Comparison of ENCODE assay signal across 8 mouse cellular contexts in the genomic region with DNA sequence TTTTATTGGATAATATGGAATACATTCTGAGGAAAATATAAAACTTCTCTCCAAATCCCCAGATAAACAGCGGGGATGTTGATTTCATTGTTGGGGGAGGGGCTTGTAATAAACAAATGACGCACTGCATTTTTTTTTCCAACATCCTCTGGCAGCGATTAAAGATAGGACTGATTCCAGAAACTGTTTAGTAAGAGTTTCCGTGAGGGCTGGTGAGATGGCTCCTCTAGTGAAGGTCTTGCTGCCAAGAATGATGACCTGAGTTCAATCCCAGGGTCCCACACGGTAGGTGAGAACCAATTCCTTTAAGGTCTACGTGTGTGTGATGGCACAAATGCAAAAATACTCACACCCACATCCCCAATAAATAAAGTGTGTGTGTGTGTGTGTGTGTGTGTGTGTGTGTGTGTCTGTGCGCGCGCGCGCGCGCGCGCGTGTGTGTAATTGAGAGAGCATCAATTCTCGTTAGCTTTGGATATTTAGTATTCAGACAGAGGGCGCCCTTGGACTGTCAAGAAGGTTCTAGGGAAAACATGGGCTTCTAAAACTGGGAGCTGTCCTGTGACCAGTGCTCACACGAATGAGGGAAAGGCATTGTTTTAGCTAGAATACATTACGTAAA. TPM values are rescaled to one million over a fixed set of nuclear protein-coding genes. Genes with fewer than 3 reads are reported as not detected.
A peak's percentile ranks its signal among the peaks of the same experiment; 100 is the strongest.
DNase-seq lines count a peak whose midpoint lies in the region; ATAC-seq and TF ChIP-seq lines count a peak whose summit lies in the region.

No protein-coding gene starts in this region.

- H3K9me3 ChIP-seq in hindbrain, embryonic 13.5 days = no peaks in the 10 kb centered on the region
- H3K9me3 ChIP-seq in lung, embryonic 16.5 days (ENCODE audit: control insufficient read depth, low read length) = no peaks in the 10 kb centered on the region

- peak; percentile 96 for ATAC-seq in frontal cortex, adult (ENCODE audit: low TSS enrichment)
- no peak for ATAC-seq in hindbrain, embryonic 13.5 days (ENCODE audit: low FRiP score)
- ATAC-seq in lung, embryonic 16.5 days (ENCODE audit: low read depth) = peak; percentile 79

- WGBS in spleen, adult 2 months = 32% methylated on average over 20 of the region's 20 CpGs
- 49% methylated on average over 20 of the region's 20 CpGs for WGBS in hindbrain, embryonic 13.5 days
- WGBS in lung, embryonic 16.5 days = 31% methylated on average over 20 of the region's 20 CpGs

- H3K9ac ChIP-seq in hindbrain, embryonic 13.5 days = no peak overlapping the region
- H3K9ac ChIP-seq in lung, embryonic 16.5 days (ENCODE audit: low read length) = no peak overlapping the region

- no peak overlapping the region for H3K27ac ChIP-seq in spleen, adult 2 months (ENCODE audit: insufficient read depth, low read length)
- H3K27ac ChIP-seq in hindbrain, embryonic 13.5 days = no peak overlapping the region
- H3K27ac ChIP-seq in lung, embryonic 16.5 days (ENCODE audit: low read length) = no peak overlapping the region

- no peaks in the 10 kb centered on the region for H3K36me3 ChIP-seq in spleen, adult 2 months (ENCODE audit: control insufficient read depth, insufficient read depth, low read length)
- H3K36me3 ChIP-seq in hindbrain, embryonic 13.5 days = no peaks in the 10 kb centered on the region
- no peaks in the 10 kb centered on the region for H3K36me3 ChIP-seq in lung, embryonic 16.5 days (ENCODE audit: control insufficient read depth, insufficient read depth, low read length)

- no peaks in the 10 kb centered on the region for H3K27me3 ChIP-seq in spleen, adult 2 months (ENCODE audit: control insufficient read depth, insufficient read depth, low read length)
- H3K27me3 ChIP-seq in hindbrain, embryonic 13.5 days = no peaks in the 10 kb centered on the region
- no peaks in the 10 kb centered on the region for H3K27me3 ChIP-seq in lung, embryonic 16.5 days (ENCODE audit: control insufficient read depth, insufficient read depth, low read depth, low read length)

- no peak for TF ChIP-seq POLR2A in spleen, adult 2 months (IDR thresholded peaks at IDR 0.05; ENCODE audit: low read depth, low read length)

- H3K4me3 ChIP-seq in spleen, adult 2 months (ENCODE audit: extremely low read depth, insufficient read depth, insufficient read length) = no peak overlapping the region
- no peak overlapping the region for H3K4me3 ChIP-seq in hindbrain, embryonic 13.5 days
- H3K4me3 ChIP-seq in lung, embryonic 16.5 days (ENCODE audit: low read length) = peak overlapping the region; percentile 34

- peak; percentile 7; the same call in 1 of the 2 replicates for TF ChIP-seq CTCF in spleen, adult 2 months (IDR thresholded peaks at IDR 0.05; ENCODE audit: extremely low read depth, insufficient read depth, insufficient read length, insufficient replicate concordance)

- H3K4me2 ChIP-seq in hindbrain, embryonic 13.5 days = peak overlapping the region; percentile 23; the same call in 1 of the 2 replicates
- H3K4me2 ChIP-seq in lung, embryonic 16.5 days (ENCODE audit: low read depth, low read length) = peak overlapping the region; percentile 48

- H3K4me1 ChIP-seq in spleen, adult 2 months (ENCODE audit: control insufficient read depth, insufficient read depth, insufficient read length) = no peaks in the 10 kb centered on the region
- H3K4me1 ChIP-seq in hindbrain, embryonic 13.5 days (replicated peaks) = no peaks in the 10 kb centered on the region
- no peaks in the 10 kb centered on the region for H3K4me1 ChIP-seq in lung, embryonic 16.5 days (replicated peaks; ENCODE audit: control insufficient read depth, insufficient read depth, low read length)

- peak; percentile 15 to 33 for DNase-seq in spleen, adult 2 months (ENCODE audit: low read depth in 1 of 2, low spot score in 2 of 2)
- DNase-seq in spleen, postnatal 14 days (ENCODE audit: low spot score in 2 of 2) = no peak
- DNase-seq in cerebellum, adult 18-20 months = peak; percentile 77 to 82
- DNase-seq in layer of hippocampus, adult 9-11 months = peak; percentile 88
- peak; percentile 52 for DNase-seq in skeletal muscle tissue, adult 2 months (ENCODE audit: low read depth, low spot score)

RNA-seq across cellular contexts. Expression of gene Vps45, which starts 7.6 kb away (rescaled TPM):
- polyA plus RNA-seq in spleen, adult 2 months (2012; rRNA removed) = 2.0 and 2.5 TPM in 2 replicates
- 62.9 and 64.0 TPM in 2 replicates for polyA plus RNA-seq in hindbrain, embryonic 13.5 days (2015; fragmentation: Nextera tagmentation; extraction: Ambion mirVana)
- 39.6 and 39.8 TPM in 2 replicates for polyA plus RNA-seq in lung, embryonic 16.5 days (2015; fragmentation: Nextera tagmentation; extraction: Ambion mirVana)

RNA-seq across cellular contexts. Expression of gene Otud7b, which starts 38.5 kb away (rescaled TPM):
- polyA plus RNA-seq in spleen, adult 2 months (2012; rRNA removed) = 11.1 and 19.8 TPM in 2 replicates
- polyA plus RNA-seq in hindbrain, embryonic 13.5 days (2015; fragmentation: Nextera tagmentation; extraction: Ambion mirVana) = 11.0 and 13.6 TPM in 2 replicates
- 18.8 and 22.9 TPM in 2 replicates for polyA plus RNA-seq in lung, embryonic 16.5 days (2015; fragmentation: Nextera tagmentation; extraction: Ambion mirVana)

Comparison
In these comparisons a context has a peak if more than half of its experiments do, and no peak if none do; other contexts are left out.
1. DNase-seq: peak in spleen, adult 2 months (2 of 2), cerebellum, adult 18-20 months (2 of 2), layer of hippocampus, adult 9-11 months (single experiment) and skeletal muscle tissue, adult 2 months (single experiment); none in spleen, postnatal 14 days (0 of 2).
2. RNA of gene Vps45, which starts 7.6 kb away (polyA plus RNA-seq): 62.9 to 64.0 TPM in hindbrain, embryonic 13.5 days and 39.6 to 39.8 TPM in lung, embryonic 16.5 days; 2.0 to 2.5 TPM in spleen, adult 2 months; every median in the first group is over 10 times any median in the second.